Mouse (Mus musculus) hindbrain, embryonic 14.5 days (tissue): Measurements from ENCODE around the gene Haus8. TPM values are rescaled to one million over a fixed set of nuclear protein-coding genes. Genes with fewer than 3 reads are reported as not detected.
A peak's percentile ranks its signal among the peaks of the same experiment; 100 is the strongest.
"Not testable (repeated sequence)": the region's sequence is repeated elsewhere in the genome, so short reads cannot be mapped to it uniquely, and the experiment has no call there.

ENCODE experiments used
- ATAC-seq: fragments of 200-750 bp; cut with Nextera tagmentation; 2 replicates; pipeline ENCODE4 v1.8.0; 2017; ENCODE audit warnings: moderate number of reproducible peaks, mild to moderate bottlenecking, moderate TSS enrichment, moderate library complexity; ENCODE audit not compliant: low FRiP score
- DNase-seq: peaks from one replicate; pipeline ENCODE4 v3.0.0-alpha.2; 2015; ENCODE audit warnings: low spot score
- H3K27ac ChIP-seq: fragments of 300-500 bp; sonication (generic); 2 replicates; pipeline ENCODE4 v1.5.1; 2014; ENCODE audit warnings: mild to moderate bottlenecking, moderate library complexity
- H3K27me3 ChIP-seq: fragments of 300-500 bp; sonication (generic); 2 replicates; pipeline ENCODE4 v1.6.1; 2014; ENCODE audit warnings: mild to moderate bottlenecking, low read length, mixed read lengths; ENCODE audit not compliant: control insufficient read depth, insufficient read depth
- H3K36me3 ChIP-seq: fragments of 300-500 bp; sonication (generic); replicated peaks from 2 replicates; pipeline ENCODE4 v1.6.1; 2014; ENCODE audit not compliant: control insufficient read depth, insufficient read depth
- H3K4me1 ChIP-seq: fragments of 300-500 bp; sonication (generic); replicated peaks from 2 replicates; pipeline ENCODE4 v1.6.1; 2014; ENCODE audit warnings: antibody characterized with exemption, low read length, mixed read lengths; ENCODE audit not compliant: control insufficient read depth, insufficient read depth
- H3K4me2 ChIP-seq: fragments of 300-500 bp; sonication (generic); replicated peaks from 2 replicates; pipeline ENCODE4 v1.6.1; 2014; ENCODE audit warnings: mild to moderate bottlenecking, moderate library complexity
- H3K4me3 ChIP-seq: fragments of 300-500 bp; sonication (generic); replicated peaks from 2 replicates; pipeline ENCODE4 v1.5.1; 2014; ENCODE audit warnings: mild to moderate bottlenecking, low read length
- H3K9ac ChIP-seq: fragments of 300-500 bp; sonication (generic); 2 replicates; pipeline ENCODE4 v1.6.1; 2014
- H3K9me3 ChIP-seq: fragments of 300-500 bp; sonication (generic); 2 replicates; pipeline ENCODE4 v1.6.1; 2016; ENCODE audit warnings: low read length; ENCODE audit not compliant: control insufficient read depth
- WGBS: fragments of 180-500 bp; shearing (Covaris S2); extraction: QIAGEN DNeasy Blood & Tissue Kit; methylation state at CpG from one replicate; pipeline ENCODE4 v1.1.7; 2014; 5-methylcytosine and 5-hydroxymethylcytosine counted together
- polyA plus RNA-seq: library from polyadenylated mRNA; unstranded; fragments of >200 nt; fragmentation: Nextera tagmentation; extraction: Ambion mirVana; gene quantifications from 2 replicates; pipeline ENCODE4 v1.2.1, GENCODE M21; 2014

Gene Haus8
- polyA plus RNA-seq, 1 experiment from 2014 or later = 55.6 TPM

GRCm38 (mm10) chr8:71273151-71273510 lies 397 bp upstream of the Haus8 start:
- Histone ChIP-seq H3K9me3 (no peaks in the 10 kb centered on the region), H3K27ac (peak overlapping the region; percentile 75), H3K4me2 (peak overlapping the region; percentile 72), H3K9ac (peak overlapping the region; percentile 63), H3K4me1 (peaks cover 21% of the 10 kb centered on the region), H3K27me3 (no peaks in the 10 kb centered on the region), H3K36me3 (no peaks in the 10 kb centered on the region), H3K4me3 (peak overlapping the region; percentile 76)
- ATAC-seq (no peak), DNase-seq (no peak)
- under 1% methylated on average over 14 of the region's 14 CpGs for WGBS

GRCm38 (mm10) chr8:71271630-71272029 lies 1.1 kb downstream of the Haus8 start:
- no peaks in the 10 kb centered on the region for H3K27me3 ChIP-seq
- peak overlapping the region; percentile 72 for H3K4me2 ChIP-seq
- H3K9ac ChIP-seq = peak overlapping the region; percentile 63
- H3K36me3 ChIP-seq = no peaks in the 10 kb centered on the region
- ATAC-seq = no peak
- no peaks in the 10 kb centered on the region for H3K9me3 ChIP-seq
- DNase-seq = no peak
- peak overlapping the region; percentile 59; the same call in 1 of the 2 replicates for H3K27ac ChIP-seq
- peaks cover 21% of the 10 kb centered on the region for H3K4me1 ChIP-seq
- peak overlapping the region; percentile 76 for H3K4me3 ChIP-seq
- 29% methylated on average over 5 of the region's 5 CpGs for WGBS

DNA sequence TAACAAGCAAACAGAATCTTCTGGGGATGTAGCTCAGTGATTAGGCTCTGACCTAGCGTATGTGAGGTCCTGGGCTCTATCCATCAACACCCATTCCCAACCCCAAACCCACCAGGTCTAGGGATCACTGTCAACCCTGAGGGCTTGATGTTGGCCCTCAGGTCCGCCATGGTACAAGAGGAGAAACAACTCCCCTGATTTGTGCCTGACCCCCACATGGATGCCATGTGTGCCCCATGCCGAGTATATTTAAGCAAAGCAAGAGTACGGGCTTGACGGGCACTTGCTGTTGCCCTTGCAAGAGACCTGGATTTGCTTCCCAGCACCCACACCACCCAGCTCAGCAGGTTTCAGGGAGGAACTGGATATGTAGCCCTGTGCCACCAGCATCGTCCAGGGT lies 4.4 kb downstream of the Haus8 start:
- H3K9me3 ChIP-seq, H3K36me3 ChIP-seq, ATAC-seq, H3K4me1 ChIP-seq, H3K4me3 ChIP-seq, H3K4me2 ChIP-seq, H3K27ac ChIP-seq, DNase-seq, H3K27me3 ChIP-seq, H3K9ac ChIP-seq: not testable (repeated sequence)
- WGBS = 95% methylated on average over 5 of the region's 6 CpGs

DNA sequence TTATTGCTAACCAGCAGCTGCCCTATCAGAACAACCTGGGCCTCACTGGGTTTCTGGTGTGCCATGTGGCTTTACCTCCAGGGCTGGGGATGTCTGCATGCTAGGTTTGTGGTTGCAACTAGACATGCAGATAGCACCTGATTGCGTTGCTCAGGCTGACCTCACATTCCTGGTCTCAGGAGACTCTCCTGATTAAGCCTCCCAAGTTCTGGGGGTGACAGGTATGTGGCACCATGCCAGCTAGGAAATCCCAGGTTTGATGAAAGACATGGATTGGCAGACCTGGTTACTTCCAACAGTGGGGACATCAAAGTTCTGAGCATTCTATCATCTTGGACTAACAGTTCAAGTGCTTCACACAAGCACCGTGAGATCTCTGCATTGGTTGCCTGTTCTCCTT lies 5.0 kb downstream of the Haus8 start:
- no peak for DNase-seq
- Histone ChIP-seq H3K4me2 (no peak overlapping the region), H3K4me3 (no peak overlapping the region)

GRCm38 (mm10) chr8:71261234-71261633 lies 11.5 kb downstream of the Haus8 start:
- no peak overlapping the region for H3K27ac ChIP-seq
- DNase-seq (no peak), ATAC-seq (no peak)
- no peak overlapping the region for H3K4me2 ChIP-seq
- H3K4me1 ChIP-seq = no peaks in the 10 kb centered on the region
- no peak overlapping the region for H3K4me3 ChIP-seq
- H3K9ac ChIP-seq = no peak overlapping the region
- no peaks in the 10 kb centered on the region for H3K27me3 ChIP-seq
- peaks cover 33% of the 10 kb centered on the region for H3K36me3 ChIP-seq
- no peaks in the 10 kb centered on the region for H3K9me3 ChIP-seq

More for the DNA sequence above, 5.0 kb downstream of the Haus8 start:
- no peaks in the 10 kb centered on the region for H3K27me3 ChIP-seq
- H3K9me3 ChIP-seq = no peaks in the 10 kb centered on the region
- ATAC-seq = no peak
- WGBS = 88% methylated on average over 2 of the region's 2 CpGs
- no peak overlapping the region for H3K27ac ChIP-seq
- H3K4me1 ChIP-seq = peaks cover 5% of the 10 kb centered on the region
- H3K9ac ChIP-seq = no peak overlapping the region
- H3K36me3 ChIP-seq = peaks cover 14% of the 10 kb centered on the region

GRCm38 (mm10) chr8:71256545-71257232 lies 16.0 kb downstream of the Haus8 start:
- DNase-seq (no peak), ATAC-seq (no peak)
- H3K4me3 ChIP-seq = no peak overlapping the region
- peaks cover 50% of the 10 kb centered on the region for H3K36me3 ChIP-seq
- no peak overlapping the region for H3K9ac ChIP-seq
- H3K27me3 ChIP-seq = no peaks in the 10 kb centered on the region
- 98% methylated on average over 3 of the region's 3 CpGs for WGBS
- H3K9me3 ChIP-seq = no peaks in the 10 kb centered on the region
- H3K4me1 ChIP-seq = no peaks in the 10 kb centered on the region
- no peak overlapping the region for H3K4me2 ChIP-seq
- no peak overlapping the region for H3K27ac ChIP-seq

DNA sequence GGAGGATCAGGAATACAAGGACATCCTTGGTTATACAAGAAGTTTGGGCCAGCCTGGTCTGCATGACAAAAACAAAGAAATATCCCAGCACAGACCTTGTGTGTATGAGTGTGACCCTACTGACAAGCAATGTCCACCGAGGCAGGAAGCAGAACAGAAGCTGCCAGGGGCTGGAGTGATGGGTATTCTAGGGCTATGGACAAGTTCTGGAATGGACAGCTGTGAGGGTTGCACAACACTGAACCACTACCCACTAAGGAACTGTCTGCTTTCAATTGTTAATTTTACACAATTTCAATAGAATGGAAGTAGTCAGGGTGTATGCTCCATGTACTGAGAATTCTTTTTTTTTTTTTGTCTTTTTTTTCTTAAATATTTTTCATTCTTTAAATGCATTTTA lies 24.5 kb downstream of the Haus8 start:
- Histone ChIP-seq H3K9ac (no peak overlapping the region), H3K4me3 (no peak overlapping the region), H3K27me3 (no peaks in the 10 kb centered on the region), H3K27ac (no peak overlapping the region), H3K36me3 (peaks cover 22% of the 10 kb centered on the region), H3K4me1 (no peaks in the 10 kb centered on the region), H3K4me2 (no peak overlapping the region), H3K9me3 (no peaks in the 10 kb centered on the region)
- ATAC-seq = no peak
- no peak for DNase-seq
- 95% methylated on average over 1 of the region's 1 CpGs for WGBS

DNA sequence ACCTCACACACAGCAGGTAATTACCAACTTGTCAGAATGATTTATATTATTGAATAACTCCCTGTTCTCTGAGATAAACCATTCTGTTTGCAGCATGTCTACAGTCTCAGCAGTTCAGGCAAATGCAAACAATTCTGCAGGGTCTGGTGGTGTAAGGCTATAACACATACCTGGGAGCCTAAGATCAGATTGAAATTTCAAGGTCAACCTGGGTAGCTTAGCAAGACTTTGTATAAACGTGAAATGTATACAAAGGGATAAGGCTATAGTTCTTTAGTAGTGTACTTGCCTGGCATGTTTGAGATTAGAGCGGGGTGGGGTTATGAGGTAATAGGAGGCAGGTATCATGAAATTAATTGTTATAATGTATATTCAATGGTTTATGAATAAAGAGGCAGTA lies 30.0 kb downstream of the Haus8 start:
- no peaks in the 10 kb centered on the region for H3K27me3 ChIP-seq
- H3K4me1 ChIP-seq = no peaks in the 10 kb centered on the region
- no peaks in the 10 kb centered on the region for H3K36me3 ChIP-seq
- no peak overlapping the region for H3K27ac ChIP-seq
- DNase-seq (no peak), ATAC-seq (no peak)
- no peak overlapping the region for H3K4me3 ChIP-seq
- no peak overlapping the region for H3K9ac ChIP-seq
- WGBS = 77% methylated on average over 2 of the region's 2 CpGs
- H3K4me2 ChIP-seq = no peak overlapping the region
- H3K9me3 ChIP-seq = no peaks in the 10 kb centered on the region

DNA sequence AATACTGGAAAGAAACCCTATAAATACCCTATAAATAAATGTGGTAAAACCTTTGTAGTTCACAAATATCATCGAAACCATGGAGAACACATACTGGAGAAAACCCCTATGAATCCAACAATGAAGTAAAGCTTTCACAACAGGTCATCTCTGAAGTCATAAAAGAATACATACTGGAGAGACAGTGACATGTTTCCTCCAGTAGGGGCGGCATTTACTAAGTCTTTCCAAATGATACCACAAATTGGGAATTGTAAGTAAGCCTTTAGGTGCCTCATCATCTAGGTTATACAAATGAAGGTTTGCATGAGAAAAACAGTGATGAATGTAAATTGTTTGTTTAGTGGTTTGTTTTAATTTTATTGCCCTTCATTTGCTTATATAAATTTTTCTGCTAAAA lies 48.2 kb downstream of the Haus8 start:
- Histone ChIP-seq H3K36me3 (no peaks in the 10 kb centered on the region), H3K9me3 (no peaks in the 10 kb centered on the region), H3K4me3 (no peak overlapping the region), H3K9ac (no peak overlapping the region), H3K4me1 (no peaks in the 10 kb centered on the region), H3K27me3 (no peaks in the 10 kb centered on the region), H3K27ac (no peak overlapping the region), H3K4me2 (no peak overlapping the region)
- 52% methylated on average over 2 of the region's 2 CpGs for WGBS
- ATAC-seq (no peak), DNase-seq (no peak)

GRCm38 (mm10) chr8:71214266-71214665 lies 58.5 kb downstream of the Haus8 start:
- H3K9ac ChIP-seq, H3K27ac ChIP-seq, H3K9me3 ChIP-seq, H3K4me2 ChIP-seq, DNase-seq, ATAC-seq, H3K36me3 ChIP-seq, H3K4me3 ChIP-seq, H3K27me3 ChIP-seq, H3K4me1 ChIP-seq: not testable (repeated sequence)
- WGBS = 84% methylated on average over 3 of the region's 5 CpGs
